Mouse (Mus musculus): Measurements from ENCODE around the gene Zfp473.
"Not testable (repeated sequence)": the region's sequence is repeated elsewhere in the genome, so short reads cannot be mapped to it uniquely, and the experiment has no call there.

Zfp473 gene

DNA sequence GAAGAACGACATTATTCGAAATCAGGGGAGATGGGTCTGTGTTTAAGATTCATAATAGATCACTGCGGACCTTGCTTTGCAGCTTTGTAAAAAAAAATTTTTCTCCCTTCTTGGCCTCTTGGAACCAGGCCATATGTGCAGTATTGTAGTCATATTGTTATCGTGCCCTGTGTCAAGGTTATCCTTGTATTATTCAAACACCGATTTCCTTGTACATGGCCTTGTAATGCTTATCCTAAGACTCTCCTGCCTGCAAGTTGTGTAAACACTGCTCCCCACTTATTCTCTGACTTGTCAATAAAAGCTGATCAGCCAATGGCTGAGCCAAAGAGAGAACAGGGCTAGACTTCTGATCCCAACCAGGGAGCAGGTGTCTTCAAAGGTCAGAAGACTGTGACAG lies 28.8 kb downstream of the Zfp473 start:
- no peak for DNase-seq (ENCODE audit: low read depth, low spot score)

GRCm38 (mm10) chr7:44709881-44710280 lies 41.0 kb downstream of the Zfp473 start:
- DNase-seq (ENCODE audit: low read depth, low spot score) = no peak

- DNase-seq (ENCODE audit: low read depth, low spot score) = no peak
These were observed 42.3 kb downstream of the Zfp473 start, which contains the start of gene Izumo2 for GRCm38 (mm10) chr7:44708574-44708973. Izumo2 (plus strand) TSS chr7:44708742.

DNA sequence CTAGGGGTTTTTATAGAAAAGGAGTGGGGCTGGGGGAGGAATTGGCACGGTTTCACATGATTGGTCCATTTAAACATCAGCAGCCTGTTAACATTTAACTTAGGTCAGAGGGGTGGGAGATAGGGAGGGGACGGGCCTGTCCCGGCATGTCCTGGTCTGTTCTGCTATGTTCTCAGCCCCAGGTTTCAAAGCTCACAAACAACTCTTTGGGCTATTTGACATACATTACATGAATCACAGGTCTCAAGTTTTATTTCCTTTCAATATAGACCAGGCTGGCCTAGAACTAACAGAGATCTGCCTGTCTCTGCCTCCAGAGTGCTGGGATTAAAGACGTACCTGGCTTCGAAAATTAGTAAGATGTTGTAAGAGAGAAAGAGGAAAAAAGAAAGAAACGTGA lies 42.8 kb downstream of the Zfp473 start:
- not testable (repeated sequence) for DNase-seq (ENCODE audit: low read depth, low spot score)

GRCm38 (mm10) chr7:44707169-44707675 lies 43.6 kb downstream of the Zfp473 start:
- no peak for DNase-seq (ENCODE audit: low read depth, low spot score)

- DNase-seq (ENCODE audit: low read depth, low spot score) = no peak
These were observed 44.5 kb downstream of the Zfp473 start for GRCm38 (mm10) chr7:44706322-44706721.

- DNase-seq (ENCODE audit: low read depth, low spot score) = no peak
These were observed 45.8 kb downstream of the Zfp473 start for GRCm38 (mm10) chr7:44705086-44705485.

GRCm38 (mm10) chr7:44704363-44704762 lies 46.5 kb downstream of the Zfp473 start:
- DNase-seq (ENCODE audit: low read depth, low spot score) = peak; percentile 37

DNA sequence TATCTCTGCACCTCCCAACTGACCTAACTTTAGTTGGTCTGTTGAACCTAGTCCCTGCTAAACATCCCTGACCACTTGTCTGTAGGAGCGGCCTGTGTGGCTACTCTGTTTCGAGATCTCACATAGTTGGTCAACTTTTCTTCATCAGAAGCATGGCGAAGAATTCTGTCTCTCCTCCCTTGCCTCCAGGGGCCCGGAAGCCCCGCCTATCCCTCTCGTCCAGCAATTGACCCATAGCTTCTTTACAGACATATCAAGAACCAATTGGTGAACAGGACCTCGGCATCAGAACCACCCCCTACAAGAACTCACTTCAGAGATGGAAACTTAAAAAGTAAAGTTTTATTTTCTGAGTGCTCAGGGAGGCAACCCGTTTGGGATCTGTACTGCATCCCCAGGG lies 47.9 kb downstream of the Zfp473 start:
- no peak for DNase-seq (ENCODE audit: low read depth, low spot score)

DNA sequence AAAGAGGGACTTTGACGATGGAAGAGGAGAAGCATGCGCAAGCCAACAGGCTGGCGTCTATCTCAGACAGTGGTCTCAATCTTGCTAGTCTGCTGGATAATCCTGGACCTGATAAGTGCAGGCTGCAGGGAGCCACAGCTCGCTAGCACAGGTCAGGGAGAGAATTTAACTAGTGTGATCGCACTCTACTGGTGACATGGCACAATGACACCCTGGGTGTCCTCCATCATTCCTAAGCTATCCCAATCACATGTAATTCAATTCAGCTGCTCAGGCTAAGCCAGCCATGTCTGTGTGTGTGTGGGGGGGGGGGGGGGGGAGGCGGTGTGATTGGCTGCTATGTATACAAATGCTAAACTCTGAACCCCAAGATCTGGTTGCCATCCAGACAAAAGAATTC lies 48.9 kb downstream of the Zfp473 start:
- DNase-seq (ENCODE audit: low read depth, low spot score) = peak; percentile 31

- DNase-seq (ENCODE audit: low read depth, low spot score) = no peak
These were observed 52.9 kb downstream of the Zfp473 start for GRCm38 (mm10) chr7:44697980-44698379.

DNA sequence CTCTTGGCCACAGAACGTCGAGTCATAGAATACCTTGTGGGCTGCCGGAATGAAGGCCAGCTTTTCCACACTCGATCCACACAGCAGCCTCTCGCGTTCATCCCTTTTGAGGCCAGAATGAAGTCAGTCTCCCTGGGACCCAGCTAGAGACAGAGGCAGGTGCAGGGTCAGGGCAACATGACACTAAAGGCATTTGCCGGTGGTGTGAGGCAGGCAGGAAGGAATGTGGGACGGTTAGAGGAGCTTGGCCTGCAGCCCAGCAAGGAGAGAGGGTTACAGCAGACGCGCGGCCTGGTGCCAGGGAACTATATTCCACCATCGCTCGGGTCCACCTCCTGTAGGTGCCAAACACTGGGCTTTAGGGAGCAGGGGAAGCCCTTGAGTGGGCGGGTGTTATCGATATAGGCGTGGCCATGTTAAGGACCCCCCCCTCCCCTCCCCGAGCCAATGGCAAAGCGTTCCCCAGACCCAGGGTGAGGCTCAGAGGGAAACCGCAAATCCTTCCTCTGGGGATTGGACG lies 53.6 kb downstream of the Zfp473 start:
- DNase-seq (ENCODE audit: low read depth, low spot score) = no peak

DNA sequence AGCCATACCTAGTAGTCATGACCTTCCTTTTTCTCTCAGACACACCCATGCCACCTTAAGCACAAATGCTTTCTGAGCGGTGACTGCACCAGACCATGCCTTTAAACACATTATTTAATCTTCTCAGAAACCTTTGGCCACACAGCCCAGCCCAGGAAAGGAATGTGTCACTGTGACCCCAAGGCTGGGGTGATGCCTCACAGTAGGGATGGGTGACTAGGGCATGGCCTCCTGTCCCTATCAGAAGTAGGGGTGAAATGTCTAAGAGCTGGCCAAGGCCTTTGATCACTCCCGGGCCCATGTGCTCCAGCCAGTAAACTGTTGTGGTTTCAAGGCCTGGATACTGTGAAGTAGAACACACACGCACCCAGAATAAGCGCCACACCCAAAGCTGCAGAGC lies 55.6 kb downstream of the Zfp473 start:
- DNase-seq (ENCODE audit: low read depth, low spot score) = no peak

DNA sequence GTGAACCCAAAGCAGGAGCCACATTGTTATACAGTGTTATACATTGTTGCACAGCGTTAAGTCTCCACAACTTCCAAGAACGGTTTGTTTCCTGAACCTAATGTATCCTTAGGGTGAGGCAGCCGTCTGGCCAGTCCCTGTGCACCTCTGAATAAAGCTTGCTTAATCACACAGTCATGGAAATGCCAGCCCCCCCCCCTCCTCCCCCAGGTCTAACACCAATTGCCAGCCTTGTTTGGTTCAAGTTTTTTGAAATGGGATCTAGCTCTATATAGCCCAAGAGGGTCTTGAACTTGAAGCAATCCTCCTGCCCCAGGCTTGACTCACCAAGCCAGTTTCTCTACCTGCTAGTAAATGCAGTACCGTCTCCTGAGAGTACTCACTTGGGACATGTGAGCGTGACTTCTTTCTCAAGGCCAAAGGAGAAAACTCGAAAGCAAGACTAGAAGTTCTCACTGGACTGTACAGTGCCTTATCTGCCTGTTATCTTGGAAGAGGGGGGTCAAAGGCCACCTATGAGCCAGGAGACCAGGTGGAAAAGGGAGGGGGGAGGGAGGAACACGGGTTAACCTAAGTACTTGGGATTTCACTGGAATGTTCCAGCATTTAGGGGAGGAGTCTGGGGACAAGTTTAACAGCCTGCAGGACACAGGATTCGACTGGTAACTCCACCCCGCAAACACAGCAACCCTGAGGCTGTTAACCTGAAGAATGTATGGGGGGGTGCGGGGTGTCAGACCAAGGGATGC lies 57.2 kb downstream of the Zfp473 start:
- DNase-seq (ENCODE audit: low read depth, low spot score) = no peak

- DNase-seq (ENCODE audit: low read depth, low spot score) = no peak
These were observed 61.5 kb downstream of the Zfp473 start for GRCm38 (mm10) chr7:44689331-44689730.

GRCm38 (mm10) chr7:44688890-44689289 lies 62.0 kb downstream of the Zfp473 start:
- DNase-seq (ENCODE audit: low read depth, low spot score) = no peak

GRCm38 (mm10) chr7:44685531-44686402 lies 65.1 kb downstream of the Zfp473 start:
- no peak for DNase-seq (ENCODE audit: low read depth, low spot score)

DNA sequence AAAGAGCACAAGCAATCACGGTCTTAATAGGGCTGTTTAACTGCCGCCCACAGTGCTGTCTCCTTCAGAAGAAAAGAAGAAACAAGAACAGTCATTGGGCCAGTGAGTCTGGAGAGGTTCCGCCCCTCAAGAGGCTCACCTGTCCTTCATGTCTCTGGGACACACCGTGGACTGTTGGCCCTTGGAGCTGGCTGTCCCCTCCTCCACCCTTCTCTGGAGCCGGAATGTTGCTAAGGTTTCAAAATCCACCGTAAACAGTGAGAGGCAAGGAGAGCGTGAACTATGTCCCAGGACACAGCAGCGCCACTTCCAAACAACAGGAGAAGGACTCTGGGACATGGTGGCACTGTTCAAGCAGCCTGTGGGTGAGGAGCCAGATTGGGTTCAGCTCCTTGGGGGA lies 67.2 kb downstream of the Zfp473 start:
- DNase-seq (ENCODE audit: low read depth, low spot score) = no peak

Data from CD4-positive, CD25-positive, alpha-beta regulatory T cell, adult 2 months (primary cell).